Mouse (Mus musculus): ENCODE measurements around the gene Trmt6.

DNA sequence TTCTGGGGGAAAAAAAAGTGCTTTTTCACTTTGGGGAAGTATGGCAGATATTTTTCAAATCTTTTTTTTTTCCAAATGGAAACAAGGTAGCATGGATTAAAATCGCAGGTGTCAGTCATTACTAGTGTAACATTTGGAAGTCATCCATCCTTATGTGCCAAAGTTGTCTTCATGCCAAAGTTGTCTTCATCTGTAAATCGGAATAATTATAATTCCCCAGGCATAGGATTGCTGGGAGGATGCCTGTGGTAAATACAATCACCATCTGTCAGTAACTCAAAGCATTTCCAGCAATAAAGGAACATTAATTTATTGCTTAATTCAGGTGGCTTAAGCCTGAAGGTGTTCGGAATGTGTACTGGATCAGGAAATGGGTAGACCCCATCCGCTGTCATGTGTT lies 25.2 kb upstream of the Trmt6 start:
- TF ChIP-seq CTCF (IDR thresholded peaks at IDR 0.05; ENCODE audit: control insufficient read depth, insufficient read depth, low read length) (no peak), POLR2A (IDR thresholded peaks at IDR 0.05; ENCODE audit: borderline replicate concordance, control insufficient read depth, low read depth, low read length) (no peak)

All from bone marrow, adult 2 months (tissue).